Mouse (Mus musculus): ENCODE measurements around the gene Gm10645. TPM values are rescaled to one million over a fixed set of nuclear protein-coding genes. Genes with fewer than 3 reads are reported as not detected.

Gm10645 gene
- total RNA-seq, 2 experiments from 2014 or later, result 1.2 TPM

GRCm38 (mm10) chr8:83169709-83170108, 3.7 kb upstream of the Gm10645 start:
- DNase-seq (ENCODE audit: extremely low spot score in 1 of 2, low spot score in 1 of 2), result peak in 1 of 2 experiments; percentile 44

- no peak for DNase-seq (ENCODE audit: extremely low spot score in 1 of 2, low spot score in 1 of 2)
These were observed 3.2 kb upstream of the Gm10645 start for GRCm38 (mm10) chr8:83169127-83169526.

GRCm38 (mm10) chr8:83167932-83168331, 2.0 kb upstream of the Gm10645 start:
- no peak for DNase-seq (ENCODE audit: extremely low spot score in 1 of 2, low spot score in 1 of 2)

GRCm38 (mm10) chr8:83165235-83165930, 587 bp downstream of the Gm10645 start, which contains the start of gene Tbc1d9:
Gene Tbc1d9 (plus strand): TSS chr8:83165352.
- DNase-seq (ENCODE audit: extremely low spot score in 1 of 2, low spot score in 1 of 2), result peak; percentile 48 to 55

- DNase-seq (ENCODE audit: extremely low spot score in 1 of 2, low spot score in 1 of 2), result no peak
These were observed 5.4 kb downstream of the Gm10645 start for GRCm38 (mm10) chr8:83160613-83161012.

- DNase-seq (ENCODE audit: extremely low spot score in 1 of 2, low spot score in 1 of 2), result no peak
These were observed 6.4 kb downstream of the Gm10645 start for GRCm38 (mm10) chr8:83159615-83160014.

- DNase-seq (ENCODE audit: extremely low spot score in 1 of 2, low spot score in 1 of 2), result no peak
These were observed 7.0 kb downstream of the Gm10645 start for GRCm38 (mm10) chr8:83158971-83159370.

GRCm38 (mm10) chr8:83155110-83155509, 10.9 kb downstream of the Gm10645 start:
- no peak for DNase-seq (ENCODE audit: extremely low spot score in 1 of 2, low spot score in 1 of 2)

GRCm38 (mm10) chr8:83152470-83152869, 13.5 kb downstream of the Gm10645 start:
- no peak for DNase-seq (ENCODE audit: extremely low spot score in 1 of 2, low spot score in 1 of 2)

- DNase-seq (ENCODE audit: extremely low spot score in 1 of 2, low spot score in 1 of 2), result no peak
These were observed 13.9 kb downstream of the Gm10645 start for GRCm38 (mm10) chr8:83152055-83152454.

- DNase-seq (ENCODE audit: extremely low spot score in 1 of 2, low spot score in 1 of 2), result no peak
These were observed 16.8 kb downstream of the Gm10645 start for GRCm38 (mm10) chr8:83149124-83149523.

- DNase-seq (ENCODE audit: extremely low spot score in 1 of 2, low spot score in 1 of 2), result no peak
These were observed 20.5 kb downstream of the Gm10645 start for GRCm38 (mm10) chr8:83145421-83145820.

- DNase-seq (ENCODE audit: extremely low spot score in 1 of 2, low spot score in 1 of 2), result no peak
These were observed 21.4 kb downstream of the Gm10645 start for GRCm38 (mm10) chr8:83144601-83145000.

- no peak for DNase-seq (ENCODE audit: extremely low spot score in 1 of 2, low spot score in 1 of 2)
These were observed 24.6 kb downstream of the Gm10645 start for GRCm38 (mm10) chr8:83141358-83141757.

- no peak for DNase-seq (ENCODE audit: extremely low spot score in 1 of 2, low spot score in 1 of 2)
These were observed 25.3 kb downstream of the Gm10645 start for GRCm38 (mm10) chr8:83140701-83141111.

GRCm38 (mm10) chr8:83140068-83140467, 25.9 kb downstream of the Gm10645 start:
- DNase-seq (ENCODE audit: extremely low spot score in 1 of 2, low spot score in 1 of 2), result no peak

- DNase-seq (ENCODE audit: extremely low spot score in 1 of 2, low spot score in 1 of 2), result no peak
These were observed 30.9 kb downstream of the Gm10645 start for GRCm38 (mm10) chr8:83135086-83135485.

Other genes with a start within 250 kb of the Gm10645 start
- 10 to 100 TPM; 66.7 to 70.1 TPM for gene Tbc1d9, start 818 bp downstream of the Gm10645 start, total RNA-seq (2021)
- not detected for gene Ucp1, start 124.2 kb upstream of the Gm10645 start, total RNA-seq (2021)
- gene Elmod2, start 166.3 kb upstream of the Gm10645 start, total RNA-seq (2021), result 10 to 100 TPM; 13.8 to 14.8 TPM
- gene Mgat4d, start 182.3 kb upstream of the Gm10645 start, total RNA-seq (2021), result not detected
- 1 to 10 TPM; 8.2 to 9.1 TPM for gene Clgn, start 223.7 kb upstream of the Gm10645 start, total RNA-seq (2021)